Mouse (Mus musculus) hindbrain, embryonic 16.5 days (tissue): ENCODE data around the gene Nfia. TPM values are rescaled to one million over a fixed set of nuclear protein-coding genes. Genes with fewer than 3 reads are reported as not detected.

Source experiments
- ATAC-seq: fragments of 200-750 bp; cut with Nextera tagmentation; 2 replicates; pipeline ENCODE4 v1.8.0; 2017; ENCODE audit warnings: moderate TSS enrichment, moderate library complexity
- H3K27ac ChIP-seq: fragments of 300-500 bp; sonication (generic); 2 replicates; pipeline ENCODE4 v1.5.1; 2014; ENCODE audit warnings: low read depth, mild to moderate bottlenecking, control low read depth, low read length, moderate library complexity
- H3K27me3 ChIP-seq: fragments of 300-500 bp; sonication (generic); replicated peaks from 2 replicates; pipeline ENCODE4 v1.6.1; 2014; ENCODE audit warnings: low read length; ENCODE audit not compliant: control insufficient read depth, insufficient read depth
- H3K36me3 ChIP-seq: fragments of 300-500 bp; sonication (generic); 2 replicates; pipeline ENCODE4 v1.6.1; 2014; ENCODE audit warnings: mild to moderate bottlenecking, low read length, moderate library complexity, mixed read lengths; ENCODE audit not compliant: control insufficient read depth, insufficient read depth
- H3K4me1 ChIP-seq: fragments of 300-500 bp; sonication (generic); 2 replicates; pipeline ENCODE4 v1.6.1; 2014; ENCODE audit warnings: low read depth, low read length; ENCODE audit not compliant: control insufficient read depth, insufficient read depth
- H3K4me2 ChIP-seq: fragments of 300-500 bp; sonication (generic); 2 replicates; pipeline ENCODE4 v1.6.1; 2014; ENCODE audit warnings: mild to moderate bottlenecking, low read length, control low read depth, moderate library complexity
- H3K4me3 ChIP-seq: fragments of 300-500 bp; sonication (generic); 2 replicates; pipeline ENCODE4 v1.5.1; 2014; ENCODE audit warnings: mild to moderate bottlenecking, low read length, control low read depth, moderate library complexity
- H3K9ac ChIP-seq: fragments of 300-500 bp; sonication (generic); 2 replicates; pipeline ENCODE4 v1.6.1; 2014; ENCODE audit warnings: low read depth, mild to moderate bottlenecking, control low read depth, low read length, moderate library complexity
- H3K9me3 ChIP-seq: fragments of 300-500 bp; sonication (generic); 2 replicates; pipeline ENCODE4 v1.6.1; 2014; ENCODE audit warnings: mild to moderate bottlenecking, low read length, moderate library complexity; ENCODE audit not compliant: control insufficient read depth
- WGBS: fragments of 180-500 bp; shearing (Covaris S2); extraction: QIAGEN DNeasy Blood & Tissue Kit; methylation state at CpG from one replicate; pipeline ENCODE4 v1.1.7; 2014; 5-methylcytosine and 5-hydroxymethylcytosine counted together
- polyA plus RNA-seq: library from polyadenylated mRNA; unstranded; fragments of >200 nt; fragmentation: Nextera tagmentation; extraction: Ambion mirVana; gene quantifications from 2 replicates; pipeline ENCODE4 v1.2.1, GENCODE M21; 2015

The Nfia gene
- polyA plus RNA-seq, 1 experiment from 2014 or later: 38.4 TPM

DNA sequence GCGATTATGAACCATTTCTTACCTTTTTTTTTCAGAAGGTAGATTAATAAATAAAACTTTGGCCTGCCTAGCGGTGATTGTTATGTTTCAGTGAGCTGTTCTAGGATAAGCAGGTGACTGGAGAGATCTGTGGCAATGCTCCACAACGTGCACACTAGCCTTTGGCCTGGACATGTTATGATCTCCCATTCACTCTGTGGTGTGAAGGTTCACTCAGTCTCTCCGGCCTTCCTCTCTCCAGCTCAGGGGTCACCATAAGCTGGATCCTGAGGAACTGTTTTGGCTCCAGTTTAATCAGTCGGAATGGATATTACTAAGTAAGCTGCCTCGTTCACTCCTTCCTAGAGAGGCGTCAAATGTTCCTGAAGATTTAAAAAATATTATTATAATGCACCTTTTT is 139.2 kb downstream of the Nfia start:
- peak overlapping the region; percentile 67 for H3K27ac ChIP-seq
- ATAC-seq: no peak

DNA sequence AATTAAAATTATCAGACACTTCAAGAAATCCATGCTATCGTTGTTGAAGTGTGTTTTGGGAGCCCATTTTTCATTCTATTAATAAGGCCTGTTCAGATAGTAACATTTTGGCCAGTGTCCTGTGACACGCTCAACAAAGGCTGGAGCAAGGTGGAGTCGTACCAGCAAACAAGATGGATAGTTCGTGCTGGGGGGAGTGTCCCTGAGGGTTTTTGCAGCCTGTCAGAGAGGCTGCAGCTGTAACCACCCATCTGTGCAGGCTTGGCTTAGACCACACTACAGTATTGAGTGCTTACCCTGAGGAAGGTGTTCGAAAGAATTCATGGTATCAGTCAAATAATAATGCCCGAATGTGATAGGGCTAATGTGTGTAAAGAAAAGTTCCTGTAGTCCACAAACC is 139.6 kb downstream of the Nfia start:
- 46% methylated on average over 6 of the region's 6 CpGs for WGBS

More for the DNA sequence above, 139.2 kb downstream of the Nfia start:
- no peaks in the 10 kb centered on the region for H3K9me3 ChIP-seq
- H3K9ac ChIP-seq: no peak overlapping the region
- 77% methylated on average over 7 of the region's 7 CpGs for WGBS
- no peaks in the 10 kb centered on the region for H3K36me3 ChIP-seq
- H3K27me3 ChIP-seq: no peaks in the 10 kb centered on the region
- H3K4me1 ChIP-seq: peaks cover 18% of the 10 kb centered on the region; the same call in 1 of the 2 replicates
- H3K4me2 ChIP-seq: no peak overlapping the region
- H3K4me3 ChIP-seq: no peak overlapping the region

DNA sequence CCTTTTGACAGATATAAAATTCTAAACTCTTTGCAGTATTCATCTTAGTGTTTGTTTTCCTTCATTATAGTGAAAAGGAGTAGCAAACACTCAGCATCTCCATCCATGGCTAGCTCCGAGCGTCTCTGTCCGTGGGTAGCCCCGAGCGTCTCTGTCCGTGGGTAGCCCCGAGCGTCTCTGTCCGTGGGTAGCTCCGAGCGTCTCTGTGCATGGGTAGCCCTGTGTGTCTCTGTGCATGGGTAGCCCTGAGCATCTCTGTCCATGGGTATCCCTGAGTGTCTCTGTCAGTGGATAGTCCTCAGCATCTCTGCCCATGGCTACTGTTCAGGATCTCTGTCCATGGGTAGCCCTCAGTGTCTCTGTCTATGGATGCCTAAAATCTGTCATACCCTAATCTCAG is 140.0 kb downstream of the Nfia start:
- Histone ChIP-seq H3K9me3 (no peaks in the 10 kb centered on the region), H3K36me3 (no peaks in the 10 kb centered on the region), H3K27ac (peak overlapping the region; percentile 34; the same call in 1 of the 2 replicates), H3K27me3 (no peaks in the 10 kb centered on the region), H3K4me3 (no peak overlapping the region), H3K9ac (no peak overlapping the region), H3K4me2 (no peak overlapping the region), H3K4me1 (peaks cover 21% of the 10 kb centered on the region)
- no peak for ATAC-seq
- 92% methylated on average over 11 of the region's 11 CpGs for WGBS

More for the DNA sequence above, 139.6 kb downstream of the Nfia start:
- ATAC-seq: peak; percentile 53
- H3K9ac ChIP-seq: no peak overlapping the region
- no peak overlapping the region for H3K4me2 ChIP-seq
- H3K4me1 ChIP-seq: peaks cover 18% of the 10 kb centered on the region; the same call in 1 of the 2 replicates
- peak overlapping the region; percentile 67; the same call in 1 of the 2 replicates for H3K27ac ChIP-seq
- H3K4me3 ChIP-seq: no peak overlapping the region
- H3K27me3 ChIP-seq: no peaks in the 10 kb centered on the region
- no peaks in the 10 kb centered on the region for H3K9me3 ChIP-seq
- H3K36me3 ChIP-seq: no peaks in the 10 kb centered on the region

DNA sequence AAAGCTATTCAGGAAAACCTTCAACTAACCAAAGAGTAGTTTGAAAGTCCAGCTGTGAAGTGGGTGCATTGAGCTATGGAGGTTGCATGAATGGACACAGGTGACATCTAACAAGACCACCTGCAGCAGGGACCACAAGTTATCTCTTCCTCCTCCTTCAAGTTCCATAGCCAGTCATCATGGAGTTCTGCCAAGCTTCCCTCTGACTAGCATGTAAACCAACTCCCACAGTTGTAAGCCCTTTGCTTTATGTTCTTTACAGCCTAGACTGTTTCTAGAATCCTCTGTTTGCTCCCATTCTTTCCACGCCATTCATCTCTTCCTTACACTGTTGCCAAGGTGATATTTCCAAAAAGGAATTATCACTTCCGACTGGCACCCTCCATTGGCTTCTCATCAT is 141.8 kb downstream of the Nfia start:
- 64% methylated on average over 2 of the region's 2 CpGs for WGBS
- H3K4me2 ChIP-seq: no peak overlapping the region
- no peak overlapping the region for H3K27ac ChIP-seq
- H3K9me3 ChIP-seq: no peaks in the 10 kb centered on the region
- ATAC-seq: no peak
- no peaks in the 10 kb centered on the region for H3K27me3 ChIP-seq
- no peak overlapping the region for H3K4me3 ChIP-seq
- H3K9ac ChIP-seq: no peak overlapping the region
- no peaks in the 10 kb centered on the region for H3K36me3 ChIP-seq
- H3K4me1 ChIP-seq: peaks cover 21% of the 10 kb centered on the region

DNA sequence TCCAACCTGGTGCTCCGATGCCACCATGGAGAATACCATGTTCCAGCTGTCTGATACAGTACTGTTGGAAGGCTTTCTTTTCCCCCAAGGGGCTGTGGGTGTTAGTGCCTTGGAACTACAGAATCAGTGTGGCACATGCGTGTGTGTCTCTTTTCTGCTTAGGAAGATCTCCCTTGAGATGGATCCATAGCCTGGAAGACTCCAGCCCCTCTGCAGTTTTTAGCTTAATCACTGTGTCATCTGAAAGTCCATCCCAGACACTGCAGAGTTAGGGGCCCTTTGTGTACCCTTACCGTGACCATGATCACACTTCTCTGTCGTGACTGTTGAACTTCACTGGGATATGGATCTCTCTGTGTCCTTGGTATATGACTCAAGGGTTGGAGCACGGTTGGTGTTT is 142.2 kb downstream of the Nfia start:
- Histone ChIP-seq H3K4me2 (no peak overlapping the region), H3K27me3 (no peaks in the 10 kb centered on the region), H3K36me3 (no peaks in the 10 kb centered on the region), H3K4me1 (peaks cover 21% of the 10 kb centered on the region), H3K9me3 (no peaks in the 10 kb centered on the region), H3K4me3 (no peak overlapping the region), H3K27ac (no peak overlapping the region), H3K9ac (no peak overlapping the region)
- no peak for ATAC-seq
- 83% methylated on average over 5 of the region's 5 CpGs for WGBS

DNA sequence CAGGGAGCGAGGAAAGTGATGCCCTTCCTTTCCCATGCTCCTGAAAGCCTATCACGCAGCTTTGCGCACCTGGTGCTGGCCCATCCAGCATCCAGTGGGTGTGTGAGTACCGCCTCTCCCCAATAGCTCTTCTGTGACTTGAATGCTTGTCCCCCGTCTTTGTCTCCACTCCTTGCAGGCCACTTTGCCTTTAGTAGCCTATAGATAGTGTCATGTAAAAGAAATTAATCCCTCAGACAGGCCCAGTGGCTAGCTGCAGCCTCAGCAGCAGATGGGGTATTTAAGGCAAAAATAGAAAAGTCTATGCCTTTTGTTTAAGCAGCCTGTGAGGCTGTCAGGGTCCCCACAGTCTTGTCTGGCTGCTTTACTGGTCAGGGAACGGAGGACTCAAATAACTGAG is 145.0 kb downstream of the Nfia start:
- Histone ChIP-seq H3K4me1 (peaks cover 16% of the 10 kb centered on the region), H3K4me2 (no peak overlapping the region), H3K36me3 (no peaks in the 10 kb centered on the region), H3K9me3 (no peaks in the 10 kb centered on the region), H3K4me3 (no peak overlapping the region), H3K9ac (no peak overlapping the region), H3K27ac (peak overlapping the region; percentile 56), H3K27me3 (no peaks in the 10 kb centered on the region)
- 54% methylated on average over 6 of the region's 6 CpGs for WGBS
- no peak for ATAC-seq

DNA sequence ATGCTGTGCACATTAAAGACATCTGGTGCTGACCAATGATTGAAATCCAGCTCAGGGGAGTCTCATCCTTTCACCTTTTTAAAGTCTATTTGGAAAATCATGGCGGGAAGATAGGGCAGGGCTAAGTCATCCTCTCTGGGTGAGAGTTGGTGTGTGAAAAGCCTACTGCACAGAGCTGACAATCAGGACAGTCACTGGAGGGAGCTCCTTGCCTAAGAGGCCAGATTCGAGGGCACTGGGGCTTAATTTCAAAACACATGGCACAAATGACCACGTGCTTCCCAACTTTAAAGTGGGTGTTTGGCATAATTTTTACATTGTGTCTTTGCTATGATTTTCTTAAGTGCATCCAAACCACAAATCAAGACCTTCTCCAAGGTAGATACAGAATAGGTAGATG is 146.1 kb downstream of the Nfia start:
- Histone ChIP-seq H3K36me3 (no peaks in the 10 kb centered on the region), H3K27me3 (no peaks in the 10 kb centered on the region), H3K4me1 (peaks cover 19% of the 10 kb centered on the region), H3K4me2 (no peak overlapping the region), H3K4me3 (no peak overlapping the region), H3K9me3 (no peaks in the 10 kb centered on the region), H3K9ac (no peak overlapping the region), H3K27ac (no peak overlapping the region)
- WGBS: 54% methylated on average over 3 of the region's 3 CpGs
- ATAC-seq: no peak

DNA sequence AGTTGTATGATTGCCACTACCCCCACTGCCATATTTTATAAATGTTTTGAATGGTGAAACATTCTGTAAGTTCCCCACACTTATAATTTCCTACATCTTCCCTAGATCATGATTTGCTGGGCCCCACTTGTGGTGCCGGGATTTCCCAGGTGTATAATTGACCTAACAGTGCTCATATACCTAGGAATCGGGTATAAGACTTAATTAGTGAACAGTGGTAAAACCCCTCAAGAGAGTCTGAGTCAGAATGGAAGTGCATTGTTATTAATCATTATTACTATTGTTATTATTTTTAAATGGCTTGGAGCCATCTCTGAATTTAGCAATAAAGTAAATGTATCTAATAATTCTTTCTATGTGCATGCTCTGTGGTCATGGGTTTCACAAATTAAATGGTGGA is 147.2 kb downstream of the Nfia start:
- no peak overlapping the region for H3K4me2 ChIP-seq
- no peak for ATAC-seq
- H3K27ac ChIP-seq: no peak overlapping the region

DNA sequence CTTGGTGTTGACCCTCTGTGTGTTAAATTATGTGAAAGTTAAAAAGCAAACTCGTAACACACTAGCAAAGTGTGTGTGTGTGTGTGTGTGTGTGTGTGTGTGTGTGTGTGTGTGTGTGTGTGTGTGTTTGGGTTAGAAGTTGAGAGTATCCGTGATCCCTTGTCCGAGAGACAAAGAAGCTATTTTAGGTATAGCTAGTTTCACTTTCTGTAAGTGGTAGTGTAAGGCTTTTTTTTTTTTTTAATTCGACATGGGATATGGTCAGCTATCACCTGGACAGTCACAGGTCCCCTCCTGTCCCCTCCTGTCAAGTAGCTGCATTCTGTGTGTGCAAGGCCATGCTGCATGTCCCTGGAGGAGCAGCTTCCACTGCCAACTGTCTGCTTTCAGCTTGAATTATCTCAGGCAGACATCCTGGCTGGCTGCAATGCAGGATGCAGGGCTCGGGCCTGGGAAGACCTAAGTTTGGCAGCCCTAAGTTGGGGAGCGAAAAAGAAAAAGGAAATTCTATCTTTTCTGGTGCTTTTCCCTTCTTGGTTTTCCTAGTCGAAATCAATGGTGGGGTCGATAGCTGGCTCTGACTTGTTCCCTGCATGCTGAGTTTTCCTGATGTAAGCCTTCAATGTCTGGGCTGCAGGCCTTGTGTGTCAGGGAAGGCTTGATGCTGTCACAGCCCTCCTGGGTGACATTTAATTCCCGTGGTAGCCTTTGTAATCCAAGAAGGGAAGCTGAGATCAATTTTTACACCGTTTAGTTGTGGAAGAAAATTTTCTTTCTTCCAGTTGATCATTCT is 147.9 kb downstream of the Nfia start:
- peak overlapping the region; percentile 66 for H3K27ac ChIP-seq
- H3K9ac ChIP-seq: no peak overlapping the region
- 0 out of 2 replicates have a peak, but pooled peaks have one; percentile 32 for ATAC-seq
- peak overlapping the region; percentile 21; the same call in 1 of the 2 replicates for H3K4me2 ChIP-seq
- peaks cover 29% of the 10 kb centered on the region for H3K4me1 ChIP-seq
- WGBS: 41% methylated on average over 10 of the region's 10 CpGs
- H3K9me3 ChIP-seq: no peaks in the 10 kb centered on the region
- H3K4me3 ChIP-seq: no peak overlapping the region
- H3K27me3 ChIP-seq: no peaks in the 10 kb centered on the region
- no peaks in the 10 kb centered on the region for H3K36me3 ChIP-seq

More for the DNA sequence above, 147.2 kb downstream of the Nfia start:
- Histone ChIP-seq H3K9me3 (no peaks in the 10 kb centered on the region), H3K36me3 (no peaks in the 10 kb centered on the region), H3K9ac (no peak overlapping the region), H3K27me3 (no peaks in the 10 kb centered on the region), H3K4me1 (peaks cover 22% of the 10 kb centered on the region), H3K4me3 (no peak overlapping the region)
- 59% methylated on average over 2 of the region's 2 CpGs for WGBS
